Mouse (Mus musculus): ENCODE data around the gene Galnt18. TPM values are rescaled to one million over a fixed set of nuclear protein-coding genes. Genes with fewer than 3 reads are reported as not detected.

Galnt18 gene
- total and polyA plus RNA-seq, 2 experiments from 2014 or later = 16.5 to 27.1 TPM

- H3K36me3 ChIP-seq (replicated peaks; ENCODE audit: control insufficient read depth, insufficient read depth, low read length) = no peaks in the 10 kb centered on the region
- H3K9me3 ChIP-seq (replicated peaks; ENCODE audit: control insufficient read depth, low read length) = no peaks in the 10 kb centered on the region
- H3K27ac ChIP-seq (ENCODE audit: low read depth) = no peak overlapping the region
- no peak overlapping the region for H3K9ac ChIP-seq (replicated peaks; ENCODE audit: low read depth, low read length)
- no peaks in the 10 kb centered on the region for H3K27me3 ChIP-seq (ENCODE audit: control insufficient read depth, insufficient read depth, low read length)
- DNase-seq (ENCODE audit: low spot score) = no peak
- H3K4me3 ChIP-seq (ENCODE audit: low read depth, low read length) = no peak overlapping the region
- no peaks in the 10 kb centered on the region for H3K4me1 ChIP-seq (ENCODE audit: control insufficient read depth, insufficient read depth)
- no peak overlapping the region for H3K4me2 ChIP-seq (ENCODE audit: low read depth, low read length)
- no peak for ATAC-seq (ENCODE audit: insufficient read depth, low read depth)
- WGBS = 65% methylated on average over 5 of the region's 5 CpGs
- no peak for TF ChIP-seq EP300 (IDR thresholded peaks at IDR 0.05; ENCODE audit: low read depth)
- TF ChIP-seq CTCF (IDR thresholded peaks at IDR 0.05; ENCODE audit: low read depth) = no peak
Measured at GRCm38 (mm10) chr7:111589506-111590125, 190.2 kb downstream of the Galnt18 start.

DNA sequence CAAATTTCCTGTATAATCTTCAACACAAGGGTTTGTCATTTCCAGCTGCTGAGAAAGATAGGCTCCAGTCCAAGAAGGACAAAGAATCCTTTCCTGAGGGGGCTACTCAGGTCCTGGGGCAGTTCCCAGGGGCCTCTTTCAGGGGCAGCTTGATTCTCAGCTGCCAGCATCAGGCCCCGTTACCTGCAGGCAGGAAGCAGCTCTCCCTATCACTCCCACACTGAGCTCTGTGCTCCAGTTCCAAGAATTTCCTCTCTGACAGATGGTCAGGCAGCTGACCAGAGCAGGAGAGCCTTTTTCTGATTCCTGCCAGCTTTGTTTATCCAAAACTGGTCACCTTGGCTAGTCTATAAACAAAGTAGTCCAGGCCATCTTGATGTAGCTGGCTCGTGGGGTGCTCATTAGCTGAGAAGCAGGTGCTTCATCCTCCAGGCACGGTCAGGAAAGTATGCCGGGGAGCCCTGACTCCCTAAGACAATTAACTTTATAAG is 191.4 kb downstream of the Galnt18 start:
- DNase-seq (ENCODE audit: low spot score) (peak; percentile 49), ATAC-seq (ENCODE audit: insufficient read depth, low read depth) (peak; percentile 76)
- Histone ChIP-seq H3K27me3 (ENCODE audit: control insufficient read depth, insufficient read depth, low read length) (no peaks in the 10 kb centered on the region), H3K4me3 (ENCODE audit: low read depth, low read length) (no peak overlapping the region), H3K4me2 (ENCODE audit: low read depth, low read length) (no peak overlapping the region), H3K36me3 (replicated peaks; ENCODE audit: control insufficient read depth, insufficient read depth, low read length) (no peaks in the 10 kb centered on the region), H3K9me3 (replicated peaks; ENCODE audit: control insufficient read depth, low read length) (no peaks in the 10 kb centered on the region), H3K9ac (replicated peaks; ENCODE audit: low read depth, low read length) (no peak overlapping the region), H3K27ac (ENCODE audit: low read depth) (no peak overlapping the region), H3K4me1 (ENCODE audit: control insufficient read depth, insufficient read depth) (no peaks in the 10 kb centered on the region)
- WGBS = 59% methylated on average over 4 of the region's 4 CpGs
- TF ChIP-seq CTCF (IDR thresholded peaks at IDR 0.05; ENCODE audit: low read depth) (no peak), EP300 (IDR thresholded peaks at IDR 0.05; ENCODE audit: low read depth) (peak; percentile 85)

DNA sequence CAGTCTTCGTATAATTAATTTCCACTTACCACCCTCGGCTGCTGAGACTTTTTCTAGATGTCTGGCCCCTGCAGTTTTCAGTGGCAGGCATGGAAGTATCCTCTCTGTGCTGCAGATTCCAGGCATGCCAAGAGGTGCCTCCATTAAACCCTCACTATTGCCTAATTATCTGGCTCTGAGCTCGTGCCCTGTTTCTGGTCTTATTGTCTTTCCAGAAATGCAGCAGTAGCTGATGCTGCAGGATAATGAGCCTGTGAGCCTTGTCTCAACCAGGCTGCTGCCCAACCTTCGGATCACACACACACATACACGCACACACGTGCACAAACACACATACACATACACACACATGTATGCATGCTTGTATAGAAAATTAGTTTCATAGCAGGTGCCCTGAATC is 199.2 kb downstream of the Galnt18 start:
- Histone ChIP-seq H3K36me3 (replicated peaks; ENCODE audit: control insufficient read depth, insufficient read depth, low read length) (no peaks in the 10 kb centered on the region), H3K4me2 (ENCODE audit: low read depth, low read length) (no peak overlapping the region), H3K27ac (ENCODE audit: low read depth) (no peak overlapping the region), H3K9ac (replicated peaks; ENCODE audit: low read depth, low read length) (no peak overlapping the region), H3K4me1 (ENCODE audit: control insufficient read depth, insufficient read depth) (0 out of 2 replicates have a peak, but pooled peaks cover 3% of the 10 kb centered on the region), H3K9me3 (replicated peaks; ENCODE audit: control insufficient read depth, low read length) (no peaks in the 10 kb centered on the region), H3K4me3 (ENCODE audit: low read depth, low read length) (no peak overlapping the region), H3K27me3 (ENCODE audit: control insufficient read depth, insufficient read depth, low read length) (no peaks in the 10 kb centered on the region)
- 72% methylated on average over 6 of the region's 6 CpGs for WGBS
- TF ChIP-seq EP300 (IDR thresholded peaks at IDR 0.05; ENCODE audit: low read depth) (no peak), CTCF (IDR thresholded peaks at IDR 0.05; ENCODE audit: low read depth) (no peak)
- DNase-seq (ENCODE audit: low spot score) (no peak), ATAC-seq (ENCODE audit: insufficient read depth, low read depth) (no peak)

- H3K9ac ChIP-seq (replicated peaks; ENCODE audit: low read depth, low read length) = no peak overlapping the region
- ATAC-seq (ENCODE audit: insufficient read depth, low read depth) (no peak), DNase-seq (ENCODE audit: low spot score) (peak; percentile 25)
- no peak overlapping the region for H3K4me3 ChIP-seq (ENCODE audit: low read depth, low read length)
- H3K4me2 ChIP-seq (ENCODE audit: low read depth, low read length) = no peak overlapping the region
- TF ChIP-seq EP300 (IDR thresholded peaks at IDR 0.05; ENCODE audit: low read depth) (no peak), CTCF (IDR thresholded peaks at IDR 0.05; ENCODE audit: low read depth) (no peak)
- no peak overlapping the region for H3K27ac ChIP-seq (ENCODE audit: low read depth)
- 0 out of 2 replicates have a peak, but pooled peaks cover 8% of the 10 kb centered on the region for H3K4me1 ChIP-seq (ENCODE audit: control insufficient read depth, insufficient read depth)
- WGBS = 16% methylated on average over 2 of the region's 2 CpGs
- H3K9me3 ChIP-seq (replicated peaks; ENCODE audit: control insufficient read depth, low read length) = no peaks in the 10 kb centered on the region
- no peaks in the 10 kb centered on the region for H3K27me3 ChIP-seq (ENCODE audit: control insufficient read depth, insufficient read depth, low read length)
- H3K36me3 ChIP-seq (replicated peaks; ENCODE audit: control insufficient read depth, insufficient read depth, low read length) = no peaks in the 10 kb centered on the region
Measured at GRCm38 (mm10) chr7:111575096-111575495, 204.7 kb downstream of the Galnt18 start.

DNA sequence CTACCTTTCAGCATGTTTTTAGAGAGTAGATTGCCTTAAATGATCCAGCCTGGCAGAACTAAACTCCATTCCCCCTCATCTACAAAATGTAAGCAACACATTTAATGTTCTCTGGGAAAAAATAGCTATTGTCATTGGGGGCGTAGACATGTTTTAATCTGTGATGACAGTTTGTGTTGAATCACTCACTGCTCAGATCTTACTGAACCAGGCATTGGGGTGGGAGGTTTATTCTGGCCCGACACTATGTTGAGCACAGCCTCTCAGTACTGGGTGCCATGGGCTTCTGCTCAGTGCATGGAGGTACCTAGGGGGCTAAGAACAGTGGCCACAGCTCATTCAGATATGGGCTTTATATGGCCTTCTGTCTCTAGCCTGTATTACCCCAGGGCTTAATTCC is 207.4 kb downstream of the Galnt18 start:
- no peak overlapping the region for H3K4me3 ChIP-seq (ENCODE audit: low read depth, low read length)
- H3K9ac ChIP-seq (replicated peaks; ENCODE audit: low read depth, low read length) = no peak overlapping the region
- DNase-seq (ENCODE audit: low spot score) = no peak
- no peaks in the 10 kb centered on the region for H3K27me3 ChIP-seq (ENCODE audit: control insufficient read depth, insufficient read depth, low read length)
- no peaks in the 10 kb centered on the region for H3K9me3 ChIP-seq (replicated peaks; ENCODE audit: control insufficient read depth, low read length)
- no peaks in the 10 kb centered on the region for H3K36me3 ChIP-seq (replicated peaks; ENCODE audit: control insufficient read depth, insufficient read depth, low read length)
- TF ChIP-seq EP300 (IDR thresholded peaks at IDR 0.05; ENCODE audit: low read depth) = no peak
- TF ChIP-seq CTCF (IDR thresholded peaks at IDR 0.05; ENCODE audit: low read depth) = no peak
- WGBS = 77% methylated on average over 2 of the region's 2 CpGs
- no peak for ATAC-seq (ENCODE audit: insufficient read depth, low read depth)
- no peak overlapping the region for H3K27ac ChIP-seq (ENCODE audit: low read depth)
- H3K4me1 ChIP-seq (ENCODE audit: control insufficient read depth, insufficient read depth) = 0 out of 2 replicates have a peak, but pooled peaks cover 8% of the 10 kb centered on the region
- H3K4me2 ChIP-seq (ENCODE audit: low read depth, low read length) = no peak overlapping the region

- H3K9ac ChIP-seq (replicated peaks; ENCODE audit: low read depth, low read length) = no peak overlapping the region
- TF ChIP-seq EP300 (IDR thresholded peaks at IDR 0.05; ENCODE audit: low read depth) (no peak), CTCF (IDR thresholded peaks at IDR 0.05; ENCODE audit: low read depth) (no peak)
- no peaks in the 10 kb centered on the region for H3K36me3 ChIP-seq (replicated peaks; ENCODE audit: control insufficient read depth, insufficient read depth, low read length)
- DNase-seq (ENCODE audit: low spot score) (no peak), ATAC-seq (ENCODE audit: insufficient read depth, low read depth) (no peak)
- 81% methylated on average over 6 of the region's 6 CpGs for WGBS
- no peaks in the 10 kb centered on the region for H3K9me3 ChIP-seq (replicated peaks; ENCODE audit: control insufficient read depth, low read length)
- no peak overlapping the region for H3K4me3 ChIP-seq (ENCODE audit: low read depth, low read length)
- no peaks in the 10 kb centered on the region for H3K27me3 ChIP-seq (ENCODE audit: control insufficient read depth, insufficient read depth, low read length)
- H3K4me2 ChIP-seq (ENCODE audit: low read depth, low read length) = no peak overlapping the region
- no peaks in the 10 kb centered on the region for H3K4me1 ChIP-seq (ENCODE audit: control insufficient read depth, insufficient read depth)
- H3K27ac ChIP-seq (ENCODE audit: low read depth) = no peak overlapping the region
Measured at GRCm38 (mm10) chr7:111566838-111567237, 212.9 kb downstream of the Galnt18 start.
